Mouse (Mus musculus): ENCODE results near the gene Sept6. TPM values are rescaled to one million over a fixed set of nuclear protein-coding genes. Genes with fewer than 3 reads are reported as not detected.

Gene Sept6
- polyA plus RNA-seq, 1 experiment from 2014 or later, result 14.1 TPM

DNA sequence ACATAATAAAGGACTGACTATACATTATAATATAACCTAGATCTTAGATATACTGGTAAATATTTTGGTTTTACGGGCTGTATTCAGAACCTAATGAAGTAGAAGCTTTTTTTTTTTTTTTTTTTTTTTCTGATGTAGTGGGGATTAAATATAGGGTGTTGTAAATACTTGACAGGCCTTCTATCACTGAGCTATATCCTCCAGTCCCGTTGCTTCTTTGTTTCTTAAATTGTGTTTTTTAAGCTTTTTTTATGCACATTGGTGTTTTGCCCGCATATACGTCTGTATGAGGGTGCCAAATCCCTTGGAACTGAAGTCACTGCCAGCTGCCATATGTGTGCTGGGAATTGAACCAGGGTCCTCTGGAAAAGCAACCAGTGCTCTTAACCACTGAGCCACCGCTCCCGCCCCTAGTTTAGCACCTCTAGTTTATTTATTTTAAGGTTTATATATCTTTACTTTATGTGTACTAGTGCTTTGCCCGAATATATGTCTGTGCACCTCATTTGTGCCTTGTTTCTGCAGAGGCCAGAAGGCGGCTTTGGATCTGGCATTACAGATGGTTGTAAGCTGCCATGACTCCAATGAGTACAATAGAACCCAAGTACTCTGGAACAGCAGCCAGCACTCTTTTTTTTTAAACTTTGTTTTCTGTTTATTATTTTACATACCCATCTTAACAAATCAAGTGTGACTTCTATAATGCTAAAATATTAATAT, 126.8 kb downstream of the Sept6 start:
- H3K9me3 ChIP-seq (ENCODE audit: control insufficient read depth, low read length), result no peaks in the 10 kb centered on the region
- H3K27me3 ChIP-seq (replicated peaks; ENCODE audit: control insufficient read depth, insufficient read depth, low read length), result no peaks in the 10 kb centered on the region
- no peaks in the 10 kb centered on the region; the same call in 1 of the 2 replicates for H3K4me1 ChIP-seq (replicated peaks; ENCODE audit: control insufficient read depth, insufficient read depth, low read length)
- 60% methylated on average over 8 of the region's 8 CpGs for WGBS
- H3K27ac ChIP-seq (ENCODE audit: low read depth, low read length), result 0 out of 2 replicates have a peak overlapping the region, but pooled peaks have one; percentile 43
- H3K36me3 ChIP-seq (ENCODE audit: control insufficient read depth, insufficient read depth, low read length), result no peaks in the 10 kb centered on the region
- H3K4me3 ChIP-seq (ENCODE audit: low read depth, low read length), result peak overlapping the region; percentile 50
- peak overlapping the region; percentile 33; the same call in 1 of the 2 replicates for H3K4me2 ChIP-seq
- H3K9ac ChIP-seq (ENCODE audit: low read depth, low read length), result no peak overlapping the region
- ATAC-seq (replicated peaks; ENCODE audit: low FRiP score) (no peak), DNase-seq (ENCODE audit: low spot score) (no peak)

- DNase-seq (ENCODE audit: low spot score), result peak; percentile 71
- Histone ChIP-seq H3K4me3 (ENCODE audit: low read depth, low read length) (peak overlapping the region; percentile 50), H3K27ac (ENCODE audit: low read depth, low read length) (peak overlapping the region; percentile 43), H3K9me3 (ENCODE audit: control insufficient read depth, low read length) (no peaks in the 10 kb centered on the region), H3K36me3 (ENCODE audit: control insufficient read depth, insufficient read depth, low read length) (no peaks in the 10 kb centered on the region), H3K4me1 (replicated peaks; ENCODE audit: control insufficient read depth, insufficient read depth, low read length) (no peaks in the 10 kb centered on the region; the same call in 1 of the 2 replicates), H3K9ac (ENCODE audit: low read depth, low read length) (peak overlapping the region; percentile 58), H3K27me3 (replicated peaks; ENCODE audit: control insufficient read depth, insufficient read depth, low read length) (no peaks in the 10 kb centered on the region), H3K4me2 (peak overlapping the region; percentile 68)
- peak; percentile 84 for ATAC-seq (replicated peaks; ENCODE audit: low FRiP score)
- WGBS, result 12% methylated on average over 43 of the region's 44 CpGs
These were observed 127.6 kb downstream of the Sept6 start for GRCm38 (mm10) chrX:36863766-36864608.

Other genes starting within 250 kb of the Sept6 start
- gene Slc25a43, start 248.1 kb downstream of the Sept6 start, polyA plus RNA-seq (2014; fragmentation: Nextera tagmentation; extraction: Ambion mirVana), result 1.7 and 2.0 TPM in 2 replicates
- 942 and 1,011 TPM in 2 replicates for gene Slc25a5, start 196.1 kb downstream of the Sept6 start, polyA plus RNA-seq (2014; fragmentation: Nextera tagmentation; extraction: Ambion mirVana)
- 106 and 117 TPM in 2 replicates for gene Ube2a, start 117.9 kb downstream of the Sept6 start, polyA plus RNA-seq (2014; fragmentation: Nextera tagmentation; extraction: Ambion mirVana)
- 32.2 and 34.1 TPM in 2 replicates for gene C330007P06Rik, start 117.7 kb downstream of the Sept6 start, polyA plus RNA-seq (2014; fragmentation: Nextera tagmentation; extraction: Ambion mirVana)
- gene Nkrf, start 88.9 kb downstream of the Sept6 start, polyA plus RNA-seq (2014; fragmentation: Nextera tagmentation; extraction: Ambion mirVana), result 2.7 and 4.3 TPM in 2 replicates
- gene Sowahd, start 57.1 kb upstream of the Sept6 start, polyA plus RNA-seq (2014; fragmentation: Nextera tagmentation; extraction: Ambion mirVana), result 0.21 and 0.34 TPM in 2 replicates
- gene Rpl39, start 93.6 kb upstream of the Sept6 start, polyA plus RNA-seq (2014; fragmentation: Nextera tagmentation; extraction: Ambion mirVana), result 683 and 708 TPM in 2 replicates
- gene Upf3b, start 118.5 kb upstream of the Sept6 start, polyA plus RNA-seq (2014; fragmentation: Nextera tagmentation; extraction: Ambion mirVana), result 16.1 and 20.9 TPM in 2 replicates
- gene Nkap, start 135.0 kb upstream of the Sept6 start, polyA plus RNA-seq (2014; fragmentation: Nextera tagmentation; extraction: Ambion mirVana), result 19.0 and 19.9 TPM in 2 replicates
- gene Akap14, start 177.0 kb upstream of the Sept6 start, polyA plus RNA-seq (2014; fragmentation: Nextera tagmentation; extraction: Ambion mirVana), result 0.10 TPM in 1 of 2 replicates, not detected in the other
- gene Ndufa1, start 199.4 kb upstream of the Sept6 start, polyA plus RNA-seq (2014; fragmentation: Nextera tagmentation; extraction: Ambion mirVana), result 321 and 361 TPM in 2 replicates
- gene Rnf113a1, start 199.5 kb upstream of the Sept6 start, polyA plus RNA-seq (2014; fragmentation: Nextera tagmentation; extraction: Ambion mirVana), result 8.9 and 9.4 TPM in 2 replicates
- gene Gm9, start 219.2 kb upstream of the Sept6 start, polyA plus RNA-seq (2014; fragmentation: Nextera tagmentation; extraction: Ambion mirVana), result not detected in 2 replicates
- not detected in 2 replicates for gene Rhox1, start 230.5 kb upstream of the Sept6 start, polyA plus RNA-seq (2014; fragmentation: Nextera tagmentation; extraction: Ambion mirVana)

Data from liver, embryonic 11.5 days (tissue).